ENCODE assay signal across 8 mouse cellular contexts in genomic region chr12:109053020-109053806, GRCm38 (mm10). TPM values are rescaled to one million over a fixed set of nuclear protein-coding genes. Genes with fewer than 3 reads are reported as not detected.
DNase-seq lines count a peak whose midpoint lies in the region; ATAC-seq and TF ChIP-seq lines count a peak whose summit lies in the region.

No protein-coding gene starts in this region.

- H3K9me3 ChIP-seq in heart, embryonic 12.5 days (replicated peaks): no peaks in the 10 kb centered on the region
- no peaks in the 10 kb centered on the region for H3K9me3 ChIP-seq in heart, embryonic 15.5 days (replicated peaks)
- no peaks in the 10 kb centered on the region for H3K9me3 ChIP-seq in liver, postnatal 0 days (ENCODE audit: low read length)

- ATAC-seq in heart, embryonic 12.5 days (ENCODE audit: insufficient number of reproducible peaks, low FRiP score): no peak
- no peak for ATAC-seq in heart, embryonic 15.5 days (replicated peaks; ENCODE audit: insufficient number of reproducible peaks, insufficient read depth, low FRiP score, low read depth)
- ATAC-seq in liver, postnatal 0 days: no peak

- no peak for TF ChIP-seq CTCF in liver, postnatal 0 days (IDR thresholded peaks at IDR 0.05; ENCODE audit: low read depth)

- under 1% methylated on average over 101 of the region's 105 CpGs for WGBS in heart, embryonic 12.5 days
- under 1% methylated on average over 79 of the region's 105 CpGs for WGBS in heart, embryonic 15.5 days
- WGBS in liver, postnatal 0 days (ENCODE audit: insufficient replicate concordance): 1% methylated on average over 78 of the region's 105 CpGs

- peak overlapping the region; percentile 95 for H3K4me2 ChIP-seq in heart, embryonic 12.5 days
- peak overlapping the region; percentile 93 for H3K4me2 ChIP-seq in heart, embryonic 15.5 days
- peak overlapping the region; percentile 61 for H3K4me2 ChIP-seq in liver, postnatal 0 days (ENCODE audit: low read depth, low read length)

- DNase-seq in heart, adult 18-20 months: no peak
- DNase-seq in Muller cell, postnatal 12 days (ENCODE audit: inconsistent ontology term): peak; percentile 56
- DNase-seq in liver, postnatal 0 days: no peak
- no peak for DNase-seq in layer of hippocampus, adult 18-20 months (ENCODE audit: low spot score in 2 of 2)
- no peak for DNase-seq in cerebellum, adult 9-11 months
- no peak for DNase-seq in ovary, postnatal 14 days (ENCODE audit: low spot score)

- peak overlapping the region; percentile 63 for H3K4me3 ChIP-seq in heart, embryonic 12.5 days
- peak overlapping the region; percentile 57 for H3K4me3 ChIP-seq in heart, embryonic 15.5 days
- H3K4me3 ChIP-seq in liver, postnatal 0 days (ENCODE audit: low read depth, low read length): peak overlapping the region; percentile 45

- H3K36me3 ChIP-seq in heart, embryonic 12.5 days: no peaks in the 10 kb centered on the region
- H3K36me3 ChIP-seq in heart, embryonic 15.5 days: no peaks in the 10 kb centered on the region
- no peaks in the 10 kb centered on the region for H3K36me3 ChIP-seq in liver, postnatal 0 days (replicated peaks; ENCODE audit: insufficient read depth, low read length)

- no peak overlapping the region for H3K27ac ChIP-seq in heart, embryonic 12.5 days (ENCODE audit: poor library complexity, severe bottlenecking)
- no peak overlapping the region for H3K27ac ChIP-seq in heart, embryonic 15.5 days
- H3K27ac ChIP-seq in liver, postnatal 0 days (ENCODE audit: low read depth): no peak overlapping the region

- TF ChIP-seq EP300 in liver, postnatal 0 days (IDR thresholded peaks at IDR 0.05; ENCODE audit: low read depth): no peak

- H3K27me3 ChIP-seq in heart, embryonic 12.5 days (replicated peaks): peaks cover 98% of the 10 kb centered on the region
- H3K27me3 ChIP-seq in heart, embryonic 15.5 days: peaks cover 93% of the 10 kb centered on the region
- peaks cover 64% of the 10 kb centered on the region for H3K27me3 ChIP-seq in liver, postnatal 0 days (ENCODE audit: insufficient read depth, low read length)

- H3K9ac ChIP-seq in heart, embryonic 12.5 days: peak overlapping the region; percentile 58
- H3K9ac ChIP-seq in heart, embryonic 15.5 days: peak overlapping the region; percentile 45
- no peak overlapping the region for H3K9ac ChIP-seq in liver, postnatal 0 days (replicated peaks)

- peaks cover 15% of the 10 kb centered on the region for H3K4me1 ChIP-seq in heart, embryonic 12.5 days (replicated peaks)
- peaks cover 18% of the 10 kb centered on the region for H3K4me1 ChIP-seq in heart, embryonic 15.5 days (replicated peaks)
- peaks cover 5% of the 10 kb centered on the region; the same call in 1 of the 2 replicates for H3K4me1 ChIP-seq in liver, postnatal 0 days (ENCODE audit: insufficient read depth)

RNA-seq across cellular contexts. Expression of gene Begain, which starts 14.8 kb away (rescaled TPM):
- polyA plus RNA-seq in heart, embryonic 12.5 days (2016; fragmentation: Nextera tagmentation; extraction: Ambion mirVana): 1.4 and 1.8 TPM in 2 replicates
- under 1 TPM; 0.17 to 0.28 TPM for total RNA-seq in heart, adult 18-20 months (2021)
- 1.5 and 3.2 TPM in 2 replicates for polyA plus RNA-seq in heart, embryonic 15.5 days (2015; fragmentation: Nextera tagmentation; extraction: Ambion mirVana)
- 0.24 and 0.27 TPM in 2 replicates for polyA plus RNA-seq in liver, postnatal 0 days (2015; fragmentation: Nextera tagmentation; extraction: Ambion mirVana)
- 100 to 1,000 TPM; 133 to 144 TPM for total RNA-seq in layer of hippocampus, adult 18-20 months (2021)
